Mouse (Mus musculus) CD4-positive helper T cell, adult 2 months (primary cell): ENCODE results near the gene Slc9a3r2.

Source experiments
- DNase-seq: peaks from one replicate; pipeline ENCODE4 v3.0.0-alpha.2; 2012; ENCODE audit warnings: low read depth, missing footprints, low spot score

Slc9a3r2 gene

DNA sequence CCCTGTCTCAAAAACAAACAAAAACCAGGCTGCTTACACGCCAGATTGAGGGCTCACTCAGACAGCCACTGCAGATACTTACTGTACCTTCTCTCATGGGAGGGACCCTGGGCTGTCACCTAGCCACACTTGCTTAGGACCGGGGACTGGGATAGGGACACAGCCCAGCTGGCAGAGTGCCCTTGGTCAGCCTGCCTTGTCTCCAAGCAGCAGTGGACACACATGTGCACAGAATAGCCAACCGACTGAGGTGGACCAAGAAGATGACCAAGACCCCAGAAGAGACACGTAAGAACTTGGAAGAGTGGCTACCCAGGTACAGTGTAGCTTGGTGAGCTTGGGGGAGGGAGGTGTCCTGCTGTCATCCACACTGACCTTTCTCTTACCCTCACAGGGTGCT lies 11.9 kb downstream of the Slc9a3r2 start:
- DNase-seq = no peak

DNA sequence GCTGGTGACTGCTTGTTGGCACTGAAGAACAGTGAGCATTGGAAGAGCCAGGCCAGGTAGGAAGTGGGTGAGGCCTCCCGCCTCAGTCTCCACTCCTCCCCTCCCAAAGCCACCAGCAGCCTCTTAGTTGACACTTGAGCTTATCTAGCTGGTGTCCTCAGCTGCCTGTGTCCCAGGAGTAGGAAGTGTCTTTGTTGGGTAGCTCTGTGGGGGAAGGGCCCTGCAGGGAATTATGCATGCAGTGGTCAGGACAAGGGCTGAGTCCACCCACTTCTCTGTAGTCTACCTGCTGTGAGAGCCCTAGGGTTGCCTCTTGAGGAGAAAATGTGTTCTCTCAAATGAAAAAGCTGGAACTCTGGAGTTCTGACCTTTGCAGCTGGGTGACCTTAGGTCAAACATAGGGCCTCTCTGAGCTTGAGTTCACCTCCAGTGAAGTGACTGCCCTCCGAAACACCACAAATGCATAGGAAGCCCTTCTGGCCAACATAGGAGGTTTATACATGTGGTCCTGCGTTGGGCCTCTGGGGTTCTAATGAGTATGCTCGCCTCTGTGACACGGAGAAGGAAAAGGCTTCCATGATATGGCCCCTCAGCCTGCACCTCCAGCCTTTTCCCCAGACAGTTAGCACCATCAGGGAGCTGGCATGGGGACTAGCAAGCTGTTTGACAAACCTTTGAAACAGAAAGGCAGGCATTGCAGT lies 13.2 kb downstream of the Slc9a3r2 start:
- no peak for DNase-seq

DNA sequence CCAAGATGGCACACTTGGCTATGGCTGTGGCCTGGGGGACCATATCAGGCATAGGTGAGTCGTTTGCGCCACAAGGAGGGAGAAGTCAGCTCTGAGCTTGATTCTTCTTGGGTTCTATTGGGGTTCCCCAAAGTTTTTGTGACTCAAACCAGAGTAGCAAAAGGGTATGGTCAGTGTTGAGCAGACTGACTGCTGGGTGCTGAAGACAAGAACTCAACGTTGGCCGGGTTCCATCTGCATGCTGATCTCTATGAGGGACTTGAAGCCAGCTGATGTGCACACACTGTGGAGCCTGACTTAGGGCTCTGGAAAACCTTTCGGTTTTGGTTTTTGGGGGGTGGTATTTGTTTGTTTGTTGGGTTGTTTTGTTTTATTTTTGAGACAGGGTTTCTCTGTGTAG lies 14.4 kb downstream of the Slc9a3r2 start:
- DNase-seq = no peak

DNA sequence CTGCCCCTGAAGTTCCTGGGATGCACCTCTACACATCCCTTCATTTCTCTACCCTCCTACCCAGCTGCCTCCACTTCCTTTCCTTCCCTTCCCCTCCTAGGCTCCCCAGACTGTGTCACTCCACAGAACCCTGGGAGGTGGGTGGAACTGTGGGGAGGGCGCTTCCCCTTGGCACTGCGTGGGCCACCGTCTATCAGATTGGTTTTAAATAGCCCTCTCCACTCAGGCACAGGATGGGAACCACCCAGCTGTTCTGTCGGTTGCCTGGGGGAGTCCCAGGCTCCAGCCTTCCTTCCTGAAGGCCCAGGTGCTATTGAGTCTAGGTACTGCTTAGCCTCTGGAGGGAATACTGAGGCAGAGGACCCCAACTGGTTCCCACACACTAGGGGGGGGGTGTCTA lies 15.1 kb downstream of the Slc9a3r2 start:
- no peak for DNase-seq

DNA sequence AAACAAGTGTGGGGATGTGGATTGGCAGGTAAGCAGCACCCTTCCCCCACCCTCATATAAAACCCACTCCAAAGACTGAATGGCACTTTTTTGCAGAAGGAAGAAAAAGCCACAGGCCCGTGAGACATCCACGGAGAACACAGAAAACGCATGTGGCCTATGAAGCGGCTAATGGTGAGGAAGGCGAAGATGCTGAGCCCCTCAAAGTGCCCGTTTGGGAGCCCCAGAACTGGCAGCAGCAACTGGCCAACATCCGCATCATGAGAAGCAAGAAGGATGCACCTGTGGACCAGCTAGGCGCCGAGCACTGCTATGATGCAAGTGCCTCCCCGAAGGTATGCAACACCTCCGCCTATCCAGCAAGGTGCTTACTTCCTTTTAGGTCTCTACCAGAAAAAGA lies 16.3 kb downstream of the Slc9a3r2 start:
- no peak for DNase-seq

DNA sequence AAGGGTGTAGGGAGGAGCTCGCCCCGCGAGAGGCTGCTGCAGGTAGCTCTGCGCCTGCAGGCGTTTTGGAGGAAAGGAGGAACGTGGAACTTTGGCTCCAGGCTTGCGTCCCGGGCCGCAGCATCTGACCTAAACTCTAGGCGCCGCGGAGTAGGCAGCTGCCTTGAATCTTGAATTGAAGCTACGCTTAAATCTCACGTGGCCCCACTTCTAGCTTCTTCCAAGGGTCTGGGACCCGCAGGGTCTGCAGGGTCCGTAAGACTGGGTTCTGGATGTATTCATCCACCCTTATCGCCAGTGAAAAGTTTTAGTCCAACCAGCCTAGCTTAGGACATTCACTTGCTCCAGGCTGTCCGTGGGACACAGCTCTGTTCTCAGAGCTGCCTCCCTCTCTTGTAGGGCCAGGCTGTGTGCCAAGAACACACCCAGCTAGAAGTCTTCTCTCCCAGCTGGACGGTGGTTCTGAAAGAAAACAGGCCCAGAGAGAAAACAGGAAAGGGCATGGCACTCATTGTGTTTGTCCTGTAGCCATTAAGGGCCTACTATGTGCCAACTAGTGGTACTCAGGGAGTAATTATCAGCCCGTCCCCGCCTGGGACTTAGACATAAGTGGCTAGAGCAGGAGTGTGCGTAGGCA lies 17.2 kb downstream of the Slc9a3r2 start:
- no peak for DNase-seq

DNA sequence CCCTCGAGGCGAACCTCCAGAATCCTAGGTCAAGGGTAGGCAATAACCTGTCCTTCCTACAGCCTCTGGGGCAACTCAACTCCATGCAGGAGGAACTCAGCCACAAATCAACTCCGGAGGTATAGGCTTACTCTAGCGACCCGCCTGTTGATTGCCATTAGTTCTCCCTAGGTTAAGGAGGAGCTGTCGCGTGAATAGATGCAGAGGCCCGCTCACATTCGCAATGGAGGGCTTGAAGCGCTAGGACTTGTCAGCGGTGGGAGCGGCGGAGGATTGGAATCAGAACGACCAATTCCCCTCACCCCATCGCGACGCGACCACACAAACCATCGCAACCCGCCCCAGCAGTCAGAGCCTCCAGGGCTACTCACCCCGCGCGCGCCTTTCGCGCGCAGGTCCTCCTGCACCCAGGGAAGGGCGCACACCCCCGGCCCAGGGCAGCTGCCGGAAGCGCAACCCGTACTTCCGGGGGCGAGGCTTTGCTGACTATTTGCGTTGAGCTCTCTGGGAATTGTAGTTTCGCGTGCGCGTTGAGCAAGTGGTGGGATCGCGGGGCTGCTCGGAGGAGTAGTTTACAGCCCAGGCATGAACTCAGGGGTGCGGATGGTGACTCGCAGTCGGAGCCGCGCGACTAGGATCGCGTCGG lies 17.8 kb downstream of the Slc9a3r2 start, which contains the start of the genes Tsc2 and Nthl1:
Gene Tsc2 (minus strand): TSS at position 464 of the 646 bp plus-strand sequence.
Gene Nthl1 (plus strand): TSS at position 514 of the 646 bp plus-strand sequence.
- DNase-seq = peak; percentile 85

DNA sequence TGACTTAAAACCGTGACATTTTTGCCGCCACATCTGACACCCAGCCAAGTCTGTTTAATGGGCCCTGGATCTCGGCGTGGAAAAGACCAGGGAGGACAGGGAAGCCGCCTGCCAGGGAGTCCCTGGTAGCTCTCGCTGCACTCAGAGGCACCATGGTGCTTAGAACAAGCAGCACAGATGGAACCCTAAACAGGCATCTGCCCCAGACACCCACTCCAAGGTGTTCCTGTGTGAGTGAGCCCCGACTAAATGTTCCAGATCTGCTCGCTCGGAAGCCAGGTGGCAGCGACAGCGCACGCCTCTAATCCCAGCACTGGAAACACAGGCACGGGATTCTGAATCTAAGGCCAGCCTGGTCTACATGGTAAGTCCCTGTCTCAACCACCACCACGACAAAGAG lies 20.1 kb downstream of the Slc9a3r2 start:
- no peak for DNase-seq

DNA sequence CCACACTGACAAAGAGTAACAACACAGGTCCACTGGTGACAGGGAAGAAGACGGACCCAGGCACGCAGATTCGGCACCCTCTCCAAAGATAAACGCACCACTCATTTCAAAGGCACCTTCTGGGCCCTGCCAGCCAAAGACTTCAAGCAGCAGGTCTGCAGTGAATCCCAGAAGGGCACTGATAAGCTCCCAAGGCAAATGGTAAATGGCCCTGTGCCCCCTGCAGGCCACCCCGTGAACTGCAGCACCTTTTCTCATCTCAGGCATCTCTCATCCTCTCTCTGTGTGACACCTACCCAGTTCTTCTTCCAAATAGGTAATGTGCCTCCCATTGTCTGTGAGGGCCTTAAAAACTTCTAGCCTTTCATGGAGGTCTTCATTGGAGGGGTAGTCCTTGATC lies 21.5 kb downstream of the Slc9a3r2 start:
- peak; percentile 67 for DNase-seq

DNA sequence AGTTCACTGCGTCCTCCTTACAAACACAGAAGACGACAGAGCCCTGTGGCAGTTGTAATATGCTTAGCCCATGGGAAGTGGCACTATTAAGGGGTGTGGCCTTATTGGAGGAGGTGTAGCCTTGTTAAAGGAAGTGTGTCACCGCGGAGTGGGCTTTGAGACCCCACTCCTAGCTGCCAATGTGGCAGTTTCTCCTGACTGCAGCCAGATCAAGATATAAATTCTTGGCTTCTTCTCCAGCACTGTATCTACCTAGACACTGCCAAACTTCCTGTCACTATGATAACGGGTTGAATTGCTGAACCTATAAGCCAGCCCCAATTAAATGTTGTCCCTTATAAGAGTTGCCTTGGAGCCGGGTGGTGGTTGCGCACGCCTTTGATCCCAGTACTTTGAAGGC lies 24.7 kb downstream of the Slc9a3r2 start:
- no peak for DNase-seq

DNA sequence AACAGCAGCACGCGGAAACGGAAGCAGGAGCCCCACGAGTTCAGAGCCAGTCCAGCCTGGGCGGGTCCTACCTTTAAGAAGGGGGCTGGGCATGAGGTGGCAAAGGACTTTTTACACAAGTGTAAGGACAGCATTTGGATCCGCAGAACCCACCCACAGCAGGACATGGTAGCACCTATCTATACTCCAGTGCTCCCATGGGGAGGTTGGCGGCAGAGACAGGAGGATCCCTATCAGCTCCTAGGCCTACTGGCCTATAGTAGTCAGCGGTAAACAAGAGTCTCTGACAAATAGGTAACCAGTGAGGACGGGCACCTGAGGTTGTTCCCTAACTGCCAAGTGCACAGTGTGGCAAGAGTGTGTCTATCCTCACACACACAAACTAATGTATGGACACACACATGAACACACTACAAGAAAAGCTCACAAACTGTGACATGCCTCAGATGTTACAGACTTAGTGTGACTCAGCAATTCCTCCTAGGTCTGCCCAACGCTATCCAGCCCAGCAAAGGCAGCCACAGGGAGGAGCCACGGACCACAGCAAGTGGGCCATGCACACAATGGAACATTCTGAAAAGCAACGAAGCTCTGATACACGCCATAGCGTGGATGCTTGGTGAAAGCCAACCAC lies 32.4 kb downstream of the Slc9a3r2 start:
- DNase-seq = no peak

DNA sequence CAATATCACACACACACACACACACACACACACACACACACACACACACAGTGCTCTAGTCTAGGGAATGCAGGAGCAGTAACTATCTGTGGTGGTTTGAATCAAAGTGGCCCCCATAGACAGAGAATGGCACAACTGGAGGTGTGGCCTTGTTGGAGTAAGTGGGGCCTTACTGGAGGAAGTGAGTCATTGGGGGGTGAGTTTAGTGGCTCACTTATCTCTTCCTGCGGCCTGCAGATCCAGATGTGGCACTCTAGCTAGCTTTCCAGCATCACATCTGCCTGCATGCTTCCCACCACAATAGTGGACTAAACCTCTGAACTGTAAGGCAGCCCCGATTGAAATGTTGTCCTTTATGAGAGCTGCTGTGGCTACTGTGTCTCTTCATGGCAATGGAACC lies 39.4 kb downstream of the Slc9a3r2 start:
- DNase-seq = no peak

DNA sequence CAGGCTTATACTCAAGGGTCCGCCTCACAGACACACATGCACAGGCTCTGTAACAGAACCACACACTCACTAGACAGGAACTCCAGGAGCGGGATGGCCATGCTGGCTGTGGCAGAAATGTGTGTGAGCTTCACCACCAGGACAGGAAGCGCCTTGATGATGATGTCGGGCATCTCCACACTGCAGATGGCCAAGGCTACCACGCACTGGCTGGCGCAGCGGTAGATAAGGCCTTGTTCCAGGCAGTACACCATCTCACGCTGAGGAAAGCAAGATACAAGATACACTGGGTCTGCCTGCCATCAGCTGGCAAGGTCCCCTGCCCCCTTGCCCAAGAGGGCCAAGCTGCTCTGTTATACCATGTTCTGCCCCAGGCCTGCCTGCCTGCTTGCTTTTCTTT lies 41.3 kb downstream of the Slc9a3r2 start:
- DNase-seq = no peak

DNA sequence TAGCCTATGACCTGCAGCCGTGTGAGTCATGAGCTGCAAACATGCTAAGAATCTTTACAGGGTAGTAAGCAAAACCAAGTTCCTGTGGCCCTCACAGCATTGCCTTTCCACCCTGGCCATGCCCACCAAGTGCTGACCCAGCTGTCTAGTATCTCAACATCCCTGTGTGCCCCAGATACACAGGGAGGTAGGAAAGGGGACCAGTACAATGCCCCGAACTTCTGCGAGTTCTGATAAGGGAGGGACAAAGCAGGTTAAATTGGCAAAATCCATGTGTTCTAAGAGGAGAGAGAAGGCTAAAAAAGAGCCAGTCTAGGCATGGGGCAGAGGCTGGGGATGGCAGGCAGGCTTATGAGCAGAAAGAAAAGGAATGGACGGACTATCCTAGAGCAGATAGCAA lies 41.8 kb downstream of the Slc9a3r2 start:
- no peak for DNase-seq

DNA sequence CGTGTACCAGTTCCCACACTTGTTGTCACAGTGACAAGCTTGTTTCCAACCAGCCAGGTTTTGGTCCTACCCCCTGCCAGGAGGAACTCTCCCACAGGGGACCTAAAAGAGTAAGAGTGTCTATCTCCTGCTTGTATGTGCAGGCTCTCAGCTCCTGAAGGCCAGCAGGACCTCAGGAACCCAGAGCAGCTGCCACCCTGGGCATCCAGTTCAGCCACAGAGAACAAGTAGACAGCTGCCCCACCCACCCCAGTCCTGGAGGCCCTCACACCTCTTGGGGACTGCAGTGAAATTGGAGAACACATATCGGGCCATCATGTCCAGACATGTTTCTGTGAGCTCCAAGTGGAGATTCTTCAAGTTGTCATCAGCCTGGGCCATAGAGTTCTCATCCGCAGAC lies 45.6 kb downstream of the Slc9a3r2 start:
- no peak for DNase-seq

DNA sequence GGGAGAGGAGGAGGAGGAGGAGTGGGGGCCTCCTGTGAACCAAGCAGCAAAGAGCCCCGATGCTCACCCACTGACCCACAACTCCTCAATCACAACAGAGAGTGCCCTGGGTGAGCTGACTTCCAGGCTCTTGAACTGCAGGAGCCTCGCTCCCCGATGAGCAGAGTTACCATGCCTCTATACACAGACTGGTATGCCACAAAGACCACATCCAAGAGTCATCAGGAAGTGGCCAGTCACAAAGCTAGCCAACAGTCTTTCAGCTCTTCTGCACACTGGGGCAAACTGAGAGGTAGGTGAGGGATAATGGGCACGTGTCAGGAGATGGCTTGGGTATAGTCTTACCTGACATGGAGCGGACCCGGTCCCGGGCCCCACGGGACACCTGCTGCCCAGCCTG lies 46.2 kb downstream of the Slc9a3r2 start:
- no peak for DNase-seq

DNA sequence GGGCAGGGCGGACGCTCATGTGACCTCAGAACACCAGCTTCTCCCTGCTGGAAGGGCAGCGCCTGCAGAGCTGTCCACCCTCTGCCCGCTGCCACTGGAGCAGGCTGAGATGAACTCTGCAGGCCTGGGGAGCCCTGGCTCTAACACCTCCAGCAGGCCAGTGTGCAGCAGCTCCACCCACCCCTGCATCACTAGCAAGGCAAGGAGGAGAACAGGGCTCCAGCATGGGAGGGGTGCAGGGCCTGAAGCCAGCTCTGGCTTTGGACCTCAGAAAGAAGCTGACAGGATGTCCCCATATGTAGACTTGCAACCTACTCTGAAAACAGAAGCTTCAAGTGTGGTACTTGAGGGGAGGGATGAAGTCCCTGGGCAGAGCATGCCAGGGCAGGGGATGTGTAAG lies 49.6 kb downstream of the Slc9a3r2 start:
- no peak for DNase-seq

DNA sequence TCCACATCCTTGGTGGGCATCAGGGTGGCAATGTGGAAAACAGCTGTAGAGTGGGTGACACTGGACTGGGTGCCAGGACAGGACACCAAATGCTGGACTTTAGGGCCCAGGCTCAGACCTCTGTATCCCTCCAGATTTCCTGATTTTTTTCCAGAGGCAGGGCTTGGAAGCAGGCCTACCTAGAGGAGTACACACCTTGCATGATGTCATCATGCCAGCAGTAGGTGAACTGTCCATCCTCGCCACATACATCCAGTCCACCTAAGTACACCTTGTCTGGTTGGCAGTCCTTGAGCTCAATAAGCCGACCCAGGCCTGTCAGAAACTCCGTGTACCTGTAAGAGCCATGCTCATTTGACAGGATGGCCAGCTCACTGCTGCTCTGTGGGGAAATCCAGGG lies 52.1 kb downstream of the Slc9a3r2 start:
- DNase-seq = no peak

DNA sequence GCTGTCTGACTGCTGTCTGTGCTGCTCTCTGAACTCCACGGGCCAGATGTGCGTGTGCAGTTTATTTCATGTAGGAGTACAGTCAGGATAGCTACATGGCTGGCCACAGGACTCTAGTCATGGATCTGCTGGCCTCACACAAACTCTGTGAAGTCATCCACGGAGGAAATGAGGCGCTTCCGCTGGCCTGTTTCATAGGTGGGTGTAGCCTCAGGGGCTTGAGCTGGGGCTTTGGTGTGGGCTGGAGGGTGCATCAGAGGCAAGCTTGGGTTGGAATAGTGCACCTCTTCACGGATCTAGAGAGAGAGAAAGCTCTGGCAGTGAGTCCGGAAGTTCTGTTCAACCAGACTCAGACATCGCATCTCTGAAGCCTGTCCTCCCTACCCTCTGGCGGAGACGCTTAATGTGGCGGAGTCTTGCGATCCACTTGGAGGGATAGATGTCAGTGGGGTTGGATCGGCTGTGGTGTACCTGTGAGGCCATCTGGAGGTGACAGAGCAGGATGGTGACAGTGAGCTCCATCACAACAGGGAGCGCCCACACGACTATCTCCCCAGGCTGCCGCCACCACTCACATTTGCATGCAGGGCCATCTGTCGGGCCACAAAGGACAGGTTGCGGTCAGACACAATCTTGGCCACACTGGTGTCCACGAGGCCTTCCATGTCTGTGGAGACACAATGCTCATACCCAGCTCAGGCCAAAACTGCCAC lies 53.5 kb downstream of the Slc9a3r2 start:
- no peak for DNase-seq

DNA sequence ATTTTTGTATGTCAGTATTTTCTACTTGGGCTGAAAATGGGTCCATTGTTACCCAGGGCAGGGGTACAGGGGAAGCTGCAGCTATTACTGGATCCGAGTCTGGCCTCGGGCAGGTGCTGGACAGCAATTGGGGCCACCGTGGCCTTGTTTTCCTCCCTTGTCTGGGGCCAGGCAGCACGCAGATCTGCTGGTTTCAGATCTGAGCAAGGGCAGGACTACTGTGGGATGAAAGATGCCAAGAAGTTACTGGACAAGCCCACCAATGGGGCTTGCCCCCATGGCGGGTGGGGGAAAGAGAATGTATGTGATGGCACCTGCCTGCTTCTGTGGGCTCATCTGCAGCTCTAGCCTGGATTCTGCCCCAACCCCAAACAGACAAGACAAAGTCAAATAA lies 54.1 kb downstream of the Slc9a3r2 start:
- no peak for DNase-seq

DNA sequence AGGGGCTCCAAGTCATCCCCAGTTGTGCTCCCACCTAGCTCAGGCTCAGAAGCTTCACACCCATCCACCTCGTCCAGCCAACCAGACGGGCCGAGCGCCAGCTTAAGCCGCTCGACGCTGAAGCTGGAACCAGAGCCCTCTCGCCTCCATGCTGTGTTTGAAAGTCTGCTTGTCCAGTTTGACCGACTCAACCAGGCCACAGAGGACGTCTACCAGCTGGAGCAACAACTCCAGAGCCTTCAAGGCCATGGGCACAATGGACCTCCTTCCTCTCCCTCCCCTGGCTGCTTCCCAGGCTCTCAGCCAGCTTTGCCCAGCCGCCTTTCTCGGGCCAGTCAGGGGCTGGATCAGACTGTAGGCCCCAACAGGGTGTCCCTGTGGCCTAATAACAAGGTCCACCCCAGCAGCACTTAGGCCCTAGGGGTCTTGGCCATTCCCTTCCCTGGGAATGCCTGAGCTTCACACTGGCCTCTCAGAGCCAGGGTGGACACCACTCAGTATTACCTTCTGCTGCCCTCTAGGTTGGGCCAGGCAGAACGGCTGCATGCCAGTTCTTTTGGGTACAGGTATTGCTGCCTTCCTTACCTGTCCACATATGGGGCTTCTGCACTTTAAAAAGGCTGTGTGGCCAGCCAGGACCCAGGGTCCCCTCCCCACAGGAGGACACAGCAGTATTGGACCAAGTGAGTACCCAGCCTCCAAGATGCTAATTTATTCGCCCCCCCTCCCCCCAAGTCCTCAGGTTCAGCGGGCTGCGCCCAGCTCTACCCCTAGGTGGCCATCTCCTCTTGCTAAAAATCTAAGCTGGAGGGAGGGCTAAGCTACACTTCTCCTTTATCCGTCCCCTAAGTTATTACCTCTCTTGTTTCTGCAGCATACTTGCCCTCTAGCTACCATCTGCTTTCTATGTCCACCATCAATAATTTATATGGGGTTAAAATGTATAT lies 54.7 kb downstream of the Slc9a3r2 start:
- no peak for DNase-seq
